Mouse (Mus musculus) limb, embryonic 13.5 days (tissue): ENCODE data around the gene Plekha8. TPM values are rescaled to one million over a fixed set of nuclear protein-coding genes. Genes with fewer than 3 reads are reported as not detected.
A peak's percentile ranks its signal among the peaks of the same experiment; 100 is the strongest.

Source experiments
- ATAC-seq: fragments of 200-750 bp; cut with Nextera tagmentation; 2 replicates; pipeline ENCODE4 v1.8.0; 2017; ENCODE audit warnings: low read depth, moderate number of reproducible peaks, moderate TSS enrichment; ENCODE audit not compliant: low FRiP score
- H3K27ac ChIP-seq: fragments of 300-500 bp; sonication (generic); 2 replicates; pipeline ENCODE4 v1.5.1; 2015; ENCODE audit warnings: inconsistent platforms, mild to moderate bottlenecking, moderate library complexity
- H3K27me3 ChIP-seq: fragments of 300-500 bp; sonication (generic); 2 replicates; pipeline ENCODE4 v1.6.1; 2015; ENCODE audit warnings: mild to moderate bottlenecking, inconsistent platforms
- H3K36me3 ChIP-seq: fragments of 300-500 bp; sonication (generic); 2 replicates; pipeline ENCODE4 v1.6.1; 2015; ENCODE audit warnings: inconsistent platforms, mild to moderate bottlenecking, moderate library complexity
- H3K4me1 ChIP-seq: fragments of 300-500 bp; sonication (generic); 2 replicates; pipeline ENCODE4 v1.6.1; 2015; ENCODE audit warnings: inconsistent platforms
- H3K4me2 ChIP-seq: fragments of 300-500 bp; sonication (generic); replicated peaks from 2 replicates; pipeline ENCODE4 v1.6.1; 2015; ENCODE audit warnings: inconsistent platforms, mild to moderate bottlenecking, moderate library complexity
- H3K4me3 ChIP-seq: fragments of 300-500 bp; sonication (generic); 2 replicates; pipeline ENCODE4 v1.5.1; 2015; ENCODE audit warnings: moderate library complexity, mild to moderate bottlenecking, inconsistent platforms
- H3K9ac ChIP-seq: fragments of 300-500 bp; sonication (generic); 2 replicates; pipeline ENCODE4 v1.6.1; 2015; ENCODE audit warnings: mild to moderate bottlenecking, inconsistent platforms
- H3K9me3 ChIP-seq: fragments of 300-500 bp; sonication (generic); 2 replicates; pipeline ENCODE4 v1.6.1; 2016; ENCODE audit warnings: inconsistent platforms
- WGBS: fragments of 180-500 bp; shearing (Covaris S2); methylation state at CpG from one replicate; pipeline ENCODE4 v1.1.7; 2015; 5-methylcytosine and 5-hydroxymethylcytosine counted together
- polyA plus RNA-seq: library from polyadenylated mRNA; unstranded; fragments of >200 nt; fragmentation: Nextera tagmentation; extraction: Ambion mirVana; gene quantifications from 2 replicates; pipeline ENCODE4 v1.2.1, GENCODE M21; 2015

The Plekha8 gene
- 14.6 and 16.7 TPM in 2 replicates for polyA plus RNA-seq

GRCm38 (mm10) chr6:54594469-54595329 is at the start of gene Plekha8:
Plekha8 (plus strand) TSS chr6:54595111.
- Histone ChIP-seq H3K9ac (peak within 1 kb of the TSS; percentile 93), H3K9me3 (no peaks in the 10 kb centered on the region), H3K27me3 (no peaks in the 10 kb centered on the region), H3K4me1 (peaks cover 50% of the 10 kb centered on the region), H3K27ac (peak within 1 kb of the TSS; percentile 65), H3K36me3 (no peaks in the 10 kb centered on the region), H3K4me2 (peak within 1 kb of the TSS; percentile 78), H3K4me3 (peak within 1 kb of the TSS; percentile 94)
- WGBS: under 1% methylated on average over 49 of the region's 49 CpGs
- ATAC-seq: peak; percentile 88

GRCm38 (mm10) chr6:54548314-54549019 is 46.4 kb upstream of the Plekha8 start:
- H3K27ac ChIP-seq: no peak overlapping the region
- ATAC-seq: no peak
- no peaks in the 10 kb centered on the region; the same call in 1 of the 2 replicates for H3K9me3 ChIP-seq
- WGBS: 59% methylated on average over 13 of the region's 13 CpGs
- peaks cover 17% of the 10 kb centered on the region for H3K4me1 ChIP-seq
- H3K4me3 ChIP-seq: no peak overlapping the region
- no peaks in the 10 kb centered on the region for H3K27me3 ChIP-seq
- H3K9ac ChIP-seq: no peak overlapping the region
- H3K36me3 ChIP-seq: no peaks in the 10 kb centered on the region; the same call in 1 of the 2 replicates
- no peak overlapping the region for H3K4me2 ChIP-seq

- ATAC-seq: no peak
- 48% methylated on average over 4 of the region's 4 CpGs for WGBS
- Histone ChIP-seq H3K9ac (no peak overlapping the region), H3K4me1 (peaks cover 25% of the 10 kb centered on the region), H3K27ac (no peak overlapping the region), H3K27me3 (no peaks in the 10 kb centered on the region), H3K4me2 (no peak overlapping the region), H3K9me3 (no peaks in the 10 kb centered on the region), H3K36me3 (no peaks in the 10 kb centered on the region), H3K4me3 (no peak overlapping the region)
Observed at GRCm38 (mm10) chr6:54549311-54549710, 45.6 kb upstream of the Plekha8 start.

GRCm38 (mm10) chr6:54550801-54551323 is 44.0 kb upstream of the Plekha8 start:
- no peaks in the 10 kb centered on the region for H3K27me3 ChIP-seq
- H3K27ac ChIP-seq: no peak overlapping the region
- H3K4me3 ChIP-seq: no peak overlapping the region
- no peaks in the 10 kb centered on the region for H3K9me3 ChIP-seq
- no peak for ATAC-seq
- H3K9ac ChIP-seq: no peak overlapping the region
- no peaks in the 10 kb centered on the region for H3K36me3 ChIP-seq
- peaks cover 28% of the 10 kb centered on the region for H3K4me1 ChIP-seq
- H3K4me2 ChIP-seq: no peak overlapping the region
- WGBS: 77% methylated on average over 7 of the region's 7 CpGs

- H3K36me3 ChIP-seq: no peaks in the 10 kb centered on the region
- ATAC-seq: no peak
- 61% methylated on average over 9 of the region's 9 CpGs for WGBS
Observed at GRCm38 (mm10) chr6:54552721-54553413, 42.0 kb upstream of the Plekha8 start.

GRCm38 (mm10) chr6:54553632-54554031 is 41.3 kb upstream of the Plekha8 start:
- H3K36me3 ChIP-seq: no peaks in the 10 kb centered on the region
- no peaks in the 10 kb centered on the region for H3K27me3 ChIP-seq
- no peak overlapping the region for H3K4me2 ChIP-seq
- H3K4me3 ChIP-seq: no peak overlapping the region
- H3K4me1 ChIP-seq: peaks cover 19% of the 10 kb centered on the region
- WGBS: 82% methylated on average over 2 of the region's 2 CpGs
- no peak overlapping the region for H3K27ac ChIP-seq
- H3K9me3 ChIP-seq: no peaks in the 10 kb centered on the region
- H3K9ac ChIP-seq: no peak overlapping the region
- ATAC-seq: no peak

More at GRCm38 (mm10) chr6:54552721-54553413, 42.0 kb upstream of the Plekha8 start:
- H3K27me3 ChIP-seq: no peaks in the 10 kb centered on the region
- no peak overlapping the region for H3K4me3 ChIP-seq
- no peak overlapping the region for H3K4me2 ChIP-seq
- peaks cover 24% of the 10 kb centered on the region for H3K4me1 ChIP-seq
- H3K9ac ChIP-seq: no peak overlapping the region
- H3K27ac ChIP-seq: no peak overlapping the region
- H3K9me3 ChIP-seq: no peaks in the 10 kb centered on the region

- ATAC-seq: peak; percentile 40; the same call in 1 of the 2 replicates
- Histone ChIP-seq H3K36me3 (no peaks in the 10 kb centered on the region), H3K4me1 (peaks cover 14% of the 10 kb centered on the region), H3K27me3 (no peaks in the 10 kb centered on the region), H3K4me2 (no peak overlapping the region), H3K27ac (no peak overlapping the region; the same call in 1 of the 2 replicates), H3K9ac (no peak overlapping the region), H3K4me3 (no peak overlapping the region), H3K9me3 (no peaks in the 10 kb centered on the region)
- 57% methylated on average over 8 of the region's 8 CpGs for WGBS
Observed at GRCm38 (mm10) chr6:54554341-54555110, 40.4 kb upstream of the Plekha8 start.

GRCm38 (mm10) chr6:54555816-54556215 is 39.1 kb upstream of the Plekha8 start:
- no peak for ATAC-seq
- Histone ChIP-seq H3K4me2 (no peak overlapping the region), H3K36me3 (no peaks in the 10 kb centered on the region), H3K27ac (no peak overlapping the region), H3K4me1 (peaks cover 11% of the 10 kb centered on the region), H3K4me3 (no peak overlapping the region), H3K9ac (no peak overlapping the region), H3K9me3 (no peaks in the 10 kb centered on the region), H3K27me3 (no peaks in the 10 kb centered on the region)
- 85% methylated on average over 1 of the region's 1 CpGs for WGBS

GRCm38 (mm10) chr6:54557671-54558070 is 37.2 kb upstream of the Plekha8 start:
- no peaks in the 10 kb centered on the region for H3K36me3 ChIP-seq
- H3K9ac ChIP-seq: no peak overlapping the region
- no peaks in the 10 kb centered on the region for H3K9me3 ChIP-seq
- WGBS: 91% methylated on average over 7 of the region's 7 CpGs
- H3K4me3 ChIP-seq: no peak overlapping the region
- H3K27me3 ChIP-seq: no peaks in the 10 kb centered on the region
- peaks cover 11% of the 10 kb centered on the region for H3K4me1 ChIP-seq
- H3K4me2 ChIP-seq: no peak overlapping the region
- H3K27ac ChIP-seq: no peak overlapping the region
- no peak for ATAC-seq

- 77% methylated on average over 7 of the region's 7 CpGs for WGBS
- peaks cover 11% of the 10 kb centered on the region for H3K4me1 ChIP-seq
- no peaks in the 10 kb centered on the region for H3K9me3 ChIP-seq
- no peak overlapping the region for H3K27ac ChIP-seq
- no peaks in the 10 kb centered on the region for H3K27me3 ChIP-seq
- no peak overlapping the region for H3K4me3 ChIP-seq
- H3K4me2 ChIP-seq: no peak overlapping the region
- no peaks in the 10 kb centered on the region for H3K36me3 ChIP-seq
- no peak overlapping the region for H3K9ac ChIP-seq
- ATAC-seq: no peak
Observed at GRCm38 (mm10) chr6:54558466-54558865, 36.4 kb upstream of the Plekha8 start.
